Mouse (Mus musculus): ENCODE data around the gene Plekho1.

GRCm38 (mm10) chr3:95953023-95953422, 42.8 kb downstream of the Plekho1 start:
- TF ChIP-seq CTCF (IDR thresholded peaks at IDR 0.05; ENCODE audit: low read depth) (no peak), EP300 (IDR thresholded peaks at IDR 0.05; ENCODE audit: low read depth) (no peak)

Measured in liver, embryonic 14.5 days (tissue).